Comparison of ENCODE assay signal across 10 mouse cellular contexts in the genomic region with DNA sequence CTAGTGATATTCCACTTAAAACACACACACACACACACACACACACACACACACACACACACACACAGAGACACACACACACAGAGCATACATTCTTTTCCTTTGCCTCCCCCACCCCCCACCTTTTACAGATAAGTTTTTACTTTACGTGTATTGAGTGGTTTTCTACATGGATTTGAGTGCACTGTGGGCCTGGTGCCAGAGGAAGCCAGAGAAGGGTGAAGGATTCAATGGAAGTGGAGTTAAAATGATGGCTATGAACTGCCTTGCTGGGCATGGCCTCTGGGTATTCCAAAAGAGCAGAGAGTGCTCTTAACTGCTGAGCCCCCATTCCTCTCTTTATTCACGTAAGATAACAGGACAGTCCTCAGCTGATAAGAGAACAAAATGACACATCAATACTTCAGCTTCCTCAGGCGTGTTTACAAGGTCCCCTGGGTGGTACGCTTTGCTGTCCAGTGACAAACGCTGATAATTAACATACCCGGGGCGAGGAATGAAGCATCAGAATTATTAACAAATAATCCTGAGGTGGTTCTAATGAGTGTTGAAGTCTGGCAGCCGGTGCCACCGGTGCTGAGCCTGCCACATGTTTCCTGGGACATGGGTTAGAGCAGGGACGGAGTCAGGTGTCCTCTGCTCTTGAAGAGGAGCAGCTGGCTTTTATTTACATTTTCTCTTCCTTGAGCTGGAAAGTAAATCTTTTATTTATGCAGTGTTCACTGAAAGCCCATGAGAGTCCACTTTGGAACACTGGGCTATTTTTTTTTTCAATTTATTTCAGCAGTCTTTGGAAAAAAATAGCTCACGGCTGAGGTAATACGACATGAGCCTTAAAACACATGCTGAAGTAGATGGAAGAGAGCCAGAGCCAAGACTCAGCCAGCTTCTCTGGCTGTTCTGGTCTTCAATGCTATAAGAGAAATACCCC. TPM values are rescaled to one million over a fixed set of nuclear protein-coding genes. Genes with fewer than 3 reads are reported as not detected.
DNase-seq lines count a peak whose midpoint lies in the region; ATAC-seq and TF ChIP-seq lines count a peak whose summit lies in the region.
"Had no signal": no experiment of that assay in that cellular context is flagged by ENCODE, and none has a peak within 500 bp of the region (broad histone marks: within the 10 kb centered on the region; RNA-seq: fewer than 3 reads in every experiment).

No protein-coding gene starts in this region.

- H3K4me3 ChIP-seq in left cerebral cortex, adult 2 months, result no peak overlapping the region
- peak overlapping the region; percentile 39 for H3K4me3 ChIP-seq in gastrocnemius, adult 2 months
- H3K4me3 ChIP-seq in hindbrain, embryonic 14.5 days (replicated peaks; ENCODE audit: low read length), result no peak overlapping the region

- H3K36me3 ChIP-seq in hindbrain, embryonic 14.5 days (replicated peaks; ENCODE audit: control insufficient read depth, insufficient read depth), result peaks cover 62% of the 10 kb centered on the region

- no peak for DNase-seq in left cerebral cortex, adult 2 months (ENCODE audit: extremely low spot score in 1 of 2, low spot score in 2 of 2)
- DNase-seq in left cerebral cortex, postnatal 36 days (ENCODE audit: low spot score in 2 of 2), result no peak
- DNase-seq in NIH3T3 (ENCODE audit: low read depth), result peak; percentile 59
- DNase-seq in gastrocnemius, adult 2 months, result peak; percentile 65
- no peak for DNase-seq in hindbrain, embryonic 14.5 days (ENCODE audit: low spot score)
- no peak for DNase-seq in cerebellum, postnatal 4 days (ENCODE audit: low spot score in 2 of 2)
- DNase-seq in embryo, embryonic 9.5 days (ENCODE audit: extremely low spot score), result no peak
- no peak for DNase-seq in ovary, postnatal 14 days (ENCODE audit: low spot score)
- DNase-seq: cerebellum, adult 11-12 months had no signal

- intact Hi-C loops in left cerebral cortex, adult 2 months (cut with DNase I), result no loop called here
- intact Hi-C loops in left cerebral cortex, postnatal 36 days (cut with DNase I), result no loop called here
- intact Hi-C loops in gastrocnemius, adult 2 months (cut with DNase I), result no loop called here

- no peaks in the 10 kb centered on the region for H3K4me1 ChIP-seq in hindbrain, embryonic 14.5 days (replicated peaks; ENCODE audit: control insufficient read depth, insufficient read depth, low read length)

- H3K27ac ChIP-seq in left cerebral cortex, adult 2 months, result peak overlapping the region; percentile 70
- peak overlapping the region; percentile 79 for H3K27ac ChIP-seq in gastrocnemius, adult 2 months
- H3K27ac ChIP-seq in hindbrain, embryonic 14.5 days, result peak overlapping the region; percentile 33; the same call in 1 of the 2 replicates
- H3K27ac ChIP-seq: liver, embryonic 14.5 days had no signal

- 35% methylated on average over 12 of the region's 12 CpGs for WGBS in hindbrain, embryonic 14.5 days

- H3K9ac ChIP-seq in hindbrain, embryonic 14.5 days, result no peak overlapping the region
- H3K9ac ChIP-seq: liver, embryonic 14.5 days had no signal

- H3K9me3 ChIP-seq in hindbrain, embryonic 14.5 days (ENCODE audit: control insufficient read depth, low read length), result no peaks in the 10 kb centered on the region

- ATAC-seq in hindbrain, embryonic 14.5 days (ENCODE audit: low FRiP score), result no peak; the same call in 1 of the 2 replicates

- no peak overlapping the region for H3K4me2 ChIP-seq in hindbrain, embryonic 14.5 days (replicated peaks)

- H3K27me3 ChIP-seq in hindbrain, embryonic 14.5 days (ENCODE audit: control insufficient read depth, insufficient read depth, low read length), result no peaks in the 10 kb centered on the region

- no peak for TF ChIP-seq CTCF in left cerebral cortex, adult 2 months (IDR thresholded peaks at IDR 0.05)
- no peak for TF ChIP-seq CTCF in gastrocnemius, adult 2 months (IDR thresholded peaks at IDR 0.05)

RNA-seq across cellular contexts. Expression of a gene that starts 28.7 kb away (rescaled TPM):
- 10 to 100 TPM; 61.4 to 69.1 TPM for total RNA-seq in left cerebral cortex, adult 2 months (2021)
- 10 to 100 TPM; 67.6 to 71.9 TPM for total RNA-seq in left cerebral cortex, postnatal 36 days (2021)
- 1 to 10 TPM; 4.0 to 4.7 TPM for total RNA-seq in gastrocnemius, adult 2 months (2021)
- polyA plus RNA-seq in hindbrain, embryonic 14.5 days (2014; fragmentation: Nextera tagmentation; extraction: Ambion mirVana), result 38.1 and 41.3 TPM in 2 replicates

RNA-seq across cellular contexts. Expression of a gene that starts 29.6 kb away (rescaled TPM):
- 100 to 1,000 TPM; 268 to 282 TPM for total RNA-seq in left cerebral cortex, adult 2 months (2021)
- 100 to 1,000 TPM; 273 to 322 TPM for total RNA-seq in left cerebral cortex, postnatal 36 days (2021)
- total RNA-seq in gastrocnemius, adult 2 months (2021), result 1 to 10 TPM; 1.1 to 1.7 TPM
- 116 and 126 TPM in 2 replicates for polyA plus RNA-seq in hindbrain, embryonic 14.5 days (2014; fragmentation: Nextera tagmentation; extraction: Ambion mirVana)

RNA-seq across cellular contexts. Expression of a gene that starts 43.1 kb away (rescaled TPM):
- total RNA-seq in left cerebral cortex, adult 2 months (2021), result 100 to 1,000 TPM; 354 to 358 TPM
- total RNA-seq in left cerebral cortex, postnatal 36 days (2021), result 100 to 1,000 TPM; 368 to 380 TPM
- 1 to 10 TPM; 5.4 to 5.6 TPM for total RNA-seq in gastrocnemius, adult 2 months (2021)
- 248 and 272 TPM in 2 replicates for polyA plus RNA-seq in hindbrain, embryonic 14.5 days (2014; fragmentation: Nextera tagmentation; extraction: Ambion mirVana)

Comparison
In these comparisons a context has a peak if more than half of its experiments do, and no peak if none do; other contexts are left out.
1. DNase-seq: peak in NIH3T3 (single experiment) and gastrocnemius, adult 2 months (single experiment); none in left cerebral cortex, adult 2 months (0 of 2), left cerebral cortex, postnatal 36 days (0 of 2), hindbrain, embryonic 14.5 days (single experiment), cerebellum, postnatal 4 days (0 of 2), embryo, embryonic 9.5 days (single experiment) and ovary, postnatal 14 days (single experiment).
2. RNA of a gene that starts 28.7 kb away (total RNA-seq): 67.6 to 71.9 TPM in left cerebral cortex, postnatal 36 days and 61.4 to 69.1 TPM in left cerebral cortex, adult 2 months; 4.0 to 4.7 TPM in gastrocnemius, adult 2 months; every median in the first group is over 10 times any median in the second.
3. RNA of a gene that starts 29.6 kb away (total RNA-seq): 273 to 322 TPM in left cerebral cortex, postnatal 36 days and 268 to 282 TPM in left cerebral cortex, adult 2 months; 1.1 to 1.7 TPM in gastrocnemius, adult 2 months; every median in the first group is over 100 times any median in the second.
4. RNA of a gene that starts 43.1 kb away (total RNA-seq): 368 to 380 TPM in left cerebral cortex, postnatal 36 days and 354 to 358 TPM in left cerebral cortex, adult 2 months; 5.4 to 5.6 TPM in gastrocnemius, adult 2 months; every median in the first group is over 10 times any median in the second.
5. Peak in every context shown above with its lines, with median percentiles within 50 percentile points of each other: H3K27ac ChIP-seq.